ENCODE assay signal across 26 mouse cellular contexts in the genomic region with DNA sequence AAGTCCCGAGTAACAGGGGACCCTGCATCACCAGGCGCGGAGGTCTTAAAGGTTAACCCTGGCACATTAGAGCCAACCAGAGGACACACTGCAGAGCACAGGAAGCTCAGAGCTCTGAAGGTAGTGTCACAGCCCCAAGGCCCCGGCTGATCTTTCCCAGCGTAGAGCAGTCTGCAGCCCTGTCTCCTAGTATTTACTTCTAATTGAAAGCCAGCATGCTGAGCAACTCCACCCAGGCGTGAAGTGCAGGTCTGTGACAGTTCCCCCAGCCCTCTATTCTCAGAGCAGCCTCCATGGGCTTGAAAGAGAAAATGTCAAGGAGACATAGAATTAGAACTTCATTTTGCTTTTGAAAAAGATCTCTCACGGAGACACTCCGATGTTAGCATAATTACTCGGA.
DNase-seq lines count a peak whose midpoint lies in the region; ATAC-seq and TF ChIP-seq lines count a peak whose summit lies in the region.
"Had no signal": no experiment of that assay in that cellular context is flagged by ENCODE, and none has a peak within 500 bp of the region (broad histone marks: within the 10 kb centered on the region; RNA-seq: fewer than 3 reads in every experiment).

No protein-coding gene starts in this region.

- peak; percentile 76 to 86 for DNase-seq in cerebellum, postnatal 10 days
- no peak for DNase-seq in cerebellum, adult 11 months
- DNase-seq in forebrain, postnatal 0 days: no peak
- no peak for DNase-seq in forebrain, embryonic 10.5 days (ENCODE audit: extremely low spot score, low spot score)
- peak; percentile 19 for DNase-seq in midbrain, embryonic 10.5 days (ENCODE audit: low spot score)
- peak; percentile 79 for DNase-seq in retina, embryonic 14.5 days (ENCODE audit: low spot score)
- DNase-seq in adrenal gland, adult (ENCODE audit: inconsistent age in 2 of 2, low spot score in 1 of 2): no peak
- DNase-seq: adrenal gland, postnatal 10 days; adrenal gland, postnatal 36 days; cerebellum, adult 11-12 months; cerebellum, adult 9-10 months; cerebellum, postnatal 36 days; embryo, embryonic 11 days; gastrocnemius, adult 2 months; gastrocnemius, postnatal 14 days; heart, adult 11 months; kidney, adult 11 months had no signal

- H3K4me2 ChIP-seq in forebrain, postnatal 0 days (ENCODE audit: low read depth): no peak overlapping the region
- no peak overlapping the region for H3K4me2 ChIP-seq in midbrain, embryonic 15.5 days
- H3K4me2 ChIP-seq: embryonic facial prominence, embryonic 12.5 days; forebrain, embryonic 13.5 days; heart, embryonic 11.5 days; hindbrain, embryonic 12.5 days; hindbrain, embryonic 15.5 days had no signal

- WGBS in forebrain, postnatal 0 days: 53% methylated on average over 9 of the region's 9 CpGs
- 73% methylated on average over 9 of the region's 9 CpGs for WGBS in forebrain, embryonic 10.5 days
- WGBS in midbrain, embryonic 10.5 days: 66% methylated on average over 9 of the region's 9 CpGs
- WGBS in midbrain, embryonic 15.5 days: 45% methylated on average over 9 of the region's 9 CpGs

- no peaks in the 10 kb centered on the region for H3K27me3 ChIP-seq in forebrain, postnatal 0 days (ENCODE audit: insufficient read depth, low read length)
- H3K27me3 ChIP-seq in forebrain, embryonic 10.5 days (ENCODE audit: poor library complexity, severe bottlenecking): peaks cover 14% of the 10 kb centered on the region
- H3K27me3 ChIP-seq in midbrain, embryonic 10.5 days (ENCODE audit: low read depth, poor library complexity, severe bottlenecking): peaks cover 42% of the 10 kb centered on the region
- H3K27me3 ChIP-seq in midbrain, embryonic 15.5 days (replicated peaks): 0 out of 2 replicates have a peak, but pooled peaks cover 2% of the 10 kb centered on the region
- H3K27me3 ChIP-seq: embryonic facial prominence, embryonic 12.5 days; forebrain, embryonic 13.5 days; hindbrain, embryonic 15.5 days had no signal

- no peaks in the 10 kb centered on the region for H3K9me3 ChIP-seq in forebrain, postnatal 0 days (ENCODE audit: low read length)
- H3K9me3 ChIP-seq in forebrain, embryonic 10.5 days: peaks cover 17% of the 10 kb centered on the region; the same call in 1 of the 2 replicates
- H3K9me3 ChIP-seq in midbrain, embryonic 10.5 days (replicated peaks): peaks cover 23% of the 10 kb centered on the region
- H3K9me3 ChIP-seq in midbrain, embryonic 15.5 days: no peaks in the 10 kb centered on the region; the same call in 1 of the 2 replicates
- H3K9me3 ChIP-seq: hindbrain, embryonic 15.5 days had no signal

- ATAC-seq in forebrain, postnatal 0 days: peak; percentile 10; the same call in 1 of the 2 replicates
- no peak for ATAC-seq in midbrain, embryonic 15.5 days (replicated peaks)
- ATAC-seq: activated CD4-positive, CD25-positive, alpha-beta regulatory T cell, adult 4 months; forebrain, embryonic 13.5 days; forebrain, embryonic 16.5 days had no signal

- no peak overlapping the region for H3K9ac ChIP-seq in forebrain, postnatal 0 days
- H3K9ac ChIP-seq in midbrain, embryonic 15.5 days: no peak overlapping the region
- H3K9ac ChIP-seq: embryonic facial prominence, embryonic 12.5 days; forebrain, embryonic 13.5 days; hindbrain, embryonic 12.5 days; hindbrain, embryonic 15.5 days had no signal

- no peaks in the 10 kb centered on the region for H3K36me3 ChIP-seq in forebrain, postnatal 0 days (ENCODE audit: insufficient read depth)
- H3K36me3 ChIP-seq in forebrain, embryonic 10.5 days (replicated peaks): no peaks in the 10 kb centered on the region
- H3K36me3 ChIP-seq in midbrain, embryonic 10.5 days: no peaks in the 10 kb centered on the region
- no peaks in the 10 kb centered on the region for H3K36me3 ChIP-seq in midbrain, embryonic 15.5 days (replicated peaks)
- H3K36me3 ChIP-seq: embryonic facial prominence, embryonic 12.5 days; hindbrain, embryonic 12.5 days; hindbrain, embryonic 15.5 days had no signal

- H3K4me3 ChIP-seq in forebrain, postnatal 0 days (ENCODE audit: low read depth, low read length): no peak overlapping the region
- H3K4me3 ChIP-seq in forebrain, embryonic 10.5 days: no peak overlapping the region
- H3K4me3 ChIP-seq in midbrain, embryonic 10.5 days: no peak overlapping the region
- no peak overlapping the region for H3K4me3 ChIP-seq in midbrain, embryonic 15.5 days
- H3K4me3 ChIP-seq: embryonic facial prominence, embryonic 12.5 days; erythroblast, embryonic 14.5 days; forebrain, embryonic 13.5 days; gastrocnemius, adult 2 months; hindbrain, embryonic 12.5 days; hindbrain, embryonic 15.5 days had no signal

- no peak for TF ChIP-seq CTCF in forebrain, postnatal 0 days (IDR thresholded peaks at IDR 0.05; ENCODE audit: low read depth)

- no peaks in the 10 kb centered on the region for H3K4me1 ChIP-seq in forebrain, postnatal 0 days (ENCODE audit: insufficient read depth)
- H3K4me1 ChIP-seq in forebrain, embryonic 10.5 days: peaks cover 17% of the 10 kb centered on the region
- peaks cover 10% of the 10 kb centered on the region for H3K4me1 ChIP-seq in midbrain, embryonic 10.5 days
- no peaks in the 10 kb centered on the region for H3K4me1 ChIP-seq in midbrain, embryonic 15.5 days
- H3K4me1 ChIP-seq: embryonic facial prominence, embryonic 12.5 days; hindbrain, embryonic 12.5 days had no signal

- H3K27ac ChIP-seq in forebrain, postnatal 0 days (ENCODE audit: low read depth, low read length): no peak overlapping the region
- no peak overlapping the region for H3K27ac ChIP-seq in forebrain, embryonic 10.5 days
- H3K27ac ChIP-seq in midbrain, embryonic 10.5 days (replicated peaks): no peak overlapping the region
- no peak overlapping the region for H3K27ac ChIP-seq in midbrain, embryonic 15.5 days
- H3K27ac ChIP-seq: embryonic facial prominence, embryonic 12.5 days; forebrain, embryonic 13.5 days; gastrocnemius, adult 2 months; hindbrain, embryonic 12.5 days; hindbrain, embryonic 15.5 days had no signal

Comparison
In these comparisons a context has a peak if more than half of its experiments do, and no peak if none do; other contexts are left out.
1. DNase-seq: peak in cerebellum, postnatal 10 days (2 of 2), midbrain, embryonic 10.5 days (single experiment) and retina, embryonic 14.5 days (single experiment); none in cerebellum, adult 11 months (single experiment), forebrain, postnatal 0 days (single experiment), forebrain, embryonic 10.5 days (single experiment) and adrenal gland, adult (0 of 2).